Mouse (Mus musculus): ENCODE data around the gene Ccm2l.
A peak's percentile ranks its signal among the peaks of the same experiment; 100 is the strongest.

Ccm2l gene

DNA sequence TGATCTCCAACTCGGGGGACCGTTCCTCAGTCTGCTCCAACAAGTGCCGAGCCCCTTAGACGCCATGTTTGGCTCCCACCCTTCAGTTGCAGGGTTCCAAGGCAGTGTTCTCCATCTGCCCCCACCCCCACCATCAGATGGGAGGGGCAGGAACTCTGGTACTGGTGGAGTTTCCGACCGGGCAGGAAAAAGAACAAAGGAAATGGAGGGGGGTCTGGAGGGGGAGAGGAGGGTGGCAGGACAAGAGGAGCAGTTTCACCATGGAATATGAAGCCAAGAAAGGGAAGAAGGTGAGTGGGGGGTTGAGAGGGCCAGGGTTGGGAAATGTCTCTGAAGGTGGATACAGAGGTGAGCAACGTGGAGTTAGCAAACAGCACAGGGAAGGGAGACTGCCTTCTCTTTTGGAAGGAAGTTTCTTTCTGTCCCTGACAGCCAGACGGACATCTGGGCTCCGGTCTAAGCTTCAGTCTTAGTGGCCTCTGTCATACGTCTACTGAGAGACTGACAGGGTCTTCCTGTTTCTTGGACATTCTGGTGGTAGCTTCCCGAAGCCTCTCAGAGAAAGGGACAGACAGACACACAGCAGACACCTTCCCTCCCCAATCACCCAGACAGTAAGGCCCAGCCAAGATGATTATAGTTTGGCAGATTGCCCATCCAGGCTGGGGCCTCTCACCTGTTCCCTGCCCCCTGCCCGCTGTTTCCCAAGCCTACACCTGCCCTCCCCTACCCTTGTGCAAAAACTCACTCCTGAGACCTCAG lies at the start of gene Ccm2l:
Gene Ccm2l (plus strand): TSS at position 209 of the 762 bp plus-strand sequence.
- no peak for DNase-seq (ENCODE audit: low spot score in 2 of 2)

DNA sequence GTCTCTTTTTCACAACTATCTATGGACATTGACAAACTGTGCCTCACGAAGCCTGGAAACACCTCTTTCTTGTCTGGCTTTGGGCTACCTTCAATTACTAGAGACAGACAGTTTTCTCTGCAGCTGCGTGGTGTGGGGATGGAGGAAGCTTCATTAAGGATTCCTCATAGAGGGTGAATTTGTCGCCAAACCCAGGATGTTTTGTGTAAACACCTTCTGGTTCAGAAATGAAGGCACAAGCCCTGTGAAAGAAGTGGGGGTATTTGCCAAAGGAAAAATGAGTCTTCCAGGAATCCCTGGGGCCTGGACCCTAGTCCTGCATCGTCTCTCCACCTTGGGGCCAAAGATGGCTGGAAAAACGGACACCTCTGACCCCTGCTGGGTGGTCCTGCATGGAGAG lies 49.0 kb upstream of the Ccm2l start:
- no peak for DNase-seq (ENCODE audit: low spot score in 2 of 2)

DNA sequence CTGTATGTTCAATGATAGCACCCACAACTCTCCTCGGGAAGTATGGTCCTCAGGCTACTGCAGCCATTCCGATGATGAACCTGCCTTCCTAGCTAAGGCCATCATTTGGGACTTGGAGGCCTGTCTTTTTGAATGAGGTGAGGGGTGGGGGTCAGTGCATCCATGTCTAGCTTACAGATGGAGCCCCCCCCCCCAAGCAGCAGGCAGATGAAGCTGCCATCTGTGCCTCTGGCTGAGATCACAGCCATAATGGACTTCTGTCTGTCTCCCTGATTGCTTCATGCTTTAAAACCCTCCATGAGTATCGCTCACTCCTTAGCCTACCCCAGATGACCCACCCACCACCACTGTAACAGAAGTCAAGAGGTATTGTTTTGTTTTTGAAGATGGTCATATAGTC lies 46.4 kb upstream of the Ccm2l start:
- no peak for DNase-seq (ENCODE audit: low spot score in 2 of 2)

DNA sequence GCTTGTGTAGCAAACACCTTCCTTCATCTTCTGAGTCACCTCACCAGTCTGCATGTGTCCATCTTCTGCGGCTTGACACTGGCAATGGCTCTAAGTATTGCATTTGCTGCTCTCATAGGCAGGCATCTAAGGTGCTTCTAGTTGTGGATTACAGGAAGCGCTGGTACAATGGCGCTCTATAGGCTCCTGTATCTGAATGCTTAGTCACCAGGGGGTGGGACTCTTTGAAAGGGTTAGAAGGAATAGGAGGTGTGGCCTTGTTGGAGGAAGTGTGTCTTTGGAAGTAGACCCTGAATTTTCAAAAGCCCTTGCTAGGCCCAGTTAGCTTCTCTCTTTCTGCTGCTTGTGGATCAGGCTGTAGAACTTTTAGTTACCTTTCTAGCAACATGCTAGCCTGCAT lies 44.6 kb upstream of the Ccm2l start:
- DNase-seq (ENCODE audit: low spot score in 2 of 2) = no peak

DNA sequence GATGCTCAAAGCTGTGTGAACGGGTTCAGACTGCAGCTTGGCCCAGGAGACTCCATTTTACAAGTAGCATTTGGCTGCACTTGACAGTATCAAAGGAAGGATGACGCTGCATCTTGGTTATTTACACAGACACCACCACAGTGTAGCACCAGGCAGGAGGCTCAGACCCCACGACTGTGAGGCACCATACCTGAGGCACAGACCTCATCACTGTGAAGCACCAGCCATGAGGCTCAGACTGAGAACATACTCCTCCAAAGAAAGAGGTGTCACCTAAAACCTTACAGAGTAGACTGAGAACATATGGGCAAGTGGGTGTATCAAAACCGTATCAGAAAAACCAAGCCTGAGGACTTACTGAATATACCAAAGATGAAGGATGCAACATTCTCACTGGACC lies 42.9 kb upstream of the Ccm2l start:
- peak in 1 of 2 experiments; percentile 47 for DNase-seq (ENCODE audit: low spot score in 2 of 2)

DNA sequence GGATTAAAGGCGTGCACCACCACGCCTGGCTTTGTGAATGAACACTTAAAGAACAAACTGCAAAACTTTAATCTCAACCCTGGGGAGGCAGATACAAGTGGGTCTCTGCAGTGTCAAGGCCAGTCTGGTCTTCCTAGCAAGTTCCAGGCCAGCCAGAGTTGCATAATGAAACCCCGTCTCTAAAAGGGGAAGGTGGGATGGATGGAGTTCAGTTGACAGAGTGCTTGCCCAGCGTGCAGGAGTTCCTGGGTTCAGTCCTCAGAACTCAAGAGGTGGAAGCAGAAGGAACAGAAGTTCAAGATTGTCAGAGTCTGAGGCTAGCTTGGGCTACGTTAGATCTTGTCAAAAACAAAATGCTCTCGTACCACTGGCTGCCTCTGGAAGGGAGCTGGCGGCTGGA lies 39.7 kb upstream of the Ccm2l start:
- DNase-seq (ENCODE audit: low spot score in 2 of 2) = no peak

DNA sequence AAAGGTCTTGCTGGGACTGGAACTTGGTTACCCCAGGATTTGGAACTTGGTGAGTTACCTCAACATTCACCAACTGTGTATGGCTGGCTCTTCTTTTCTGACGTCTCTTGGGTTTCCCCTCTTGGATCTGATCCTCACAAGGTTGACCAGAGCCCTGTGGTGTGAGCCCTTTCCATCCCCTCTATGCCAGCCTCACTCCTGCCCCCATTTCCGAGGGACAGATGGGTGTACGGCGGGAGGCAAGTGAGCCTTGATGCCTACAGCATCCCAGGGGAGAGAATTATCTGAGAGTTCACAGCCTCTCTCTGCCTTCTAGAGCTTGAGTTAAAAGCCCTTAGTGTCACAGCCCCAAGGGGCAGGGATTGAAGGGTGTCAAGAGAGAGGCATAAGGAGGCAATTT lies 38.3 kb upstream of the Ccm2l start:
- DNase-seq (ENCODE audit: low spot score in 2 of 2) = no peak

DNA sequence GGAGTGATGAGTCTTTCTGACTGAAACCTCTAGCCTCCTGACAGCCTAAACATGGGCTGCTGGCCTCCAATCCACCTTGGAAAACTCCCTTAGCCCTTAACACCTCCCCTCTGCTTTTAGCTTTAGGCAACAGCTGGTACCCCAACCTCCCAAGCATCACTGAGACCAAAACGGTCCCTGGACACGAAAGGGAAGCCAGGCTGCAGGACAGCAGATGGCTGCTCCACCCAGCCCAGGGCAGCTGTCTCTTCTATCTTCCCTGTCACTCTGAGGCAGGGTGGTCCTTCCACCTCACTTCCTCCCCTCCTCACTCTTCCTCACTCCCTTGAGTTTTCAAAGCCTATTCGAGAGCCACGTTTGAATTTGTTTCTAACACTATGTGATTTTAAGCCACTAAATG lies 35.3 kb upstream of the Ccm2l start:
- DNase-seq (ENCODE audit: low spot score in 2 of 2) = no peak

DNA sequence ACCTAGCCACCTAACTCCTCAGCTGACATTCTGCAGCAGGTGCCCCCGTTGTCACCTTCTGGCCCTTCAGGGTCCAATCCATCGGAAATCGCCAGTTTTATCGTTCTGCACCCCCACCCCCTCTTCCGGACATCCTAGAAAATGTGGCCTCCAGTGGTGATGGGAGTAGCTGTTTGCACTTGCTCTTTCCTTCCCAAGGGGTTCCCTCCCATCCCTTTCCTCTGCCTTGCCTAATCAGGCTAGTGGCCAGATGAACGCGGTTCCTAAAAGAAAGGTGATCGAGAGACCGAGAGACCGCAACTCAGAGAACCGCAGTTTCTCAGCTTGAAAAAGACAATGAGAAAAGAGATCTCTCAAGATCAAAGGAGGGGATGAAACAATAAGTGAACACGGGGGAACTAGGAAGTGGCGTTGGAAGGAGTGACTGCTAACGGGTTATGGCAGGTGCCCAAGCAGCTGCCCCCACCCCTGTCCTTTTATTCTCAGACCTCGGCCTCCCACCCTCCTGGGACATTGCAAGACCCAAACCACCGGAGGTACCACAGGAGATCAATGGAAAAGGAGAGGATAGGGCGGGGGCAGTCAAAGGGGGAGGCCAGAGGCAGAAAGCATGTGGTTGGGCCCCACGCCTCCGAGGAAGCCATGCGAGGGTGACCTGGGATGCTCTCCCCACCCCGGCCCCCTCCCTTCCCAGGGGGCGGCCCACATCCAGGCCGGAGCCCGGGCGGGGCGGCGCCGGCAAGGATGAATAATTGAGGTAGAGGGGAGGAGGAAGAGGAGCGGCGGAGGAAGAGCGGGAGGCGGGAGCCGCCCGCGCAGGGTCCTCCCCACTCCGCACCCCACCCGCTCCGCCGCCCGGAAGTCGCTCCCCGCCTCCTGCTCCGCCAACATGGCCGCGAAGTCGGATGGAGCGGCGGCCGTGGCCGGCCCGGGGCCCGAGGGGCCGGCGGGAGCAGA lies 34.4 kb upstream of the Ccm2l start, which contains the start of gene Xkr7:
Gene Xkr7 (plus strand): TSS at position 727 of the 957 bp plus-strand sequence.
- no peak for DNase-seq (ENCODE audit: low spot score in 2 of 2)

DNA sequence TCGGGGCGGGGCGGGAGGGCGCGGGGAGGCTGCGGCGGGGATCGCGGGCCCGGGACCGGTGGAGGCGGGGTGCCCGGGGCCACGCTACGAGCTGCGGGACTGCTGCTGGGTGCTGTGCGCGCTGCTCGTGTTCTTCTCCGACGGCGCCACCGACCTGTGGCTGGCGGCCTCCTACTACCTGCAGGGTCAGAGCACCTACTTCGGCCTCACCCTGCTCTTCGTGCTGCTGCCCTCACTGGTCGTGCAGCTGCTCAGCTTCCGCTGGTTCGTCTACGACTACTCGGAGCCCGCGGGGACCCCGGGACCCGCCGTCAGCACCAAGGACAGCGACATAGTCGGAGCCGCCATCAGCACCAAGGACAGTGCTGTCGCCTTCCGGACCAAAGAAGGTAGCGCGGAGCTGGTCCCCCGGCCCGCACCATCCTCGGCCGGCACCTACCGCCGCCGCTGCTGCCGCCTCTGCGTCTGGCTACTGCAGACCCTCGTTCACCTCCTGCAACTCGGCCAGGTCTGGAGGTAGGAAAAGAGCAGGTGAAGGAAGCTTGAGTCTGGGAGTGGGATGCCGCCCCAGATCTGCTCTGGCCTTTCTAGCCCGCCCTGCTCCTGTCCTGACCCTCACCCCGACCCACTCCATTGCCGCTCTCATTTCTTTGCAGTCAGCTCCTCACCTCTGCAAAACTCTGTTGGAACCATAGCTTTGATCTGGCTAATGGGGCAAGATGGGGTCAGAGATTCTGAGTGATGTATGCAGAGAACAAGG lies 33.5 kb upstream of the Ccm2l start:
- no peak for DNase-seq (ENCODE audit: low spot score in 2 of 2)

DNA sequence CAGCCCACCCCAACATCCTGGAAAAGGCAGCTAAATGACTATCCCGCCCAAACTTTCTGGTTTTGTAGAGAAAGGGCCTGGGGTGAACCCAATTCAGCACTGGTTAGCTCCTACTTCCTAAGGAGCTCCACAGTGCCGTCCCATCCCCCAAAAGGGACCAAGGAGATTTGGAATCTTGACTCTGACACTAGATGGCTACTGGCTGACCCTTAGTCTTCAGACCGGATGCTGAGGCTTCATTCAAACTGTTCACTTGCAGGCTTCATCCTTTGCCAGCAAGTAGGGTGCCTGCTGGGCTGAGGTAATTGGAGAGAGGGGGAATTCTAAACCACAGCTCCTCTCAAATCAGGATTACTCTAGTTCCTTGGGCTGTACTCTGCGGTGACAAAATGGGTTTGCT lies 32.8 kb upstream of the Ccm2l start:
- DNase-seq (ENCODE audit: low spot score in 2 of 2) = no peak

DNA sequence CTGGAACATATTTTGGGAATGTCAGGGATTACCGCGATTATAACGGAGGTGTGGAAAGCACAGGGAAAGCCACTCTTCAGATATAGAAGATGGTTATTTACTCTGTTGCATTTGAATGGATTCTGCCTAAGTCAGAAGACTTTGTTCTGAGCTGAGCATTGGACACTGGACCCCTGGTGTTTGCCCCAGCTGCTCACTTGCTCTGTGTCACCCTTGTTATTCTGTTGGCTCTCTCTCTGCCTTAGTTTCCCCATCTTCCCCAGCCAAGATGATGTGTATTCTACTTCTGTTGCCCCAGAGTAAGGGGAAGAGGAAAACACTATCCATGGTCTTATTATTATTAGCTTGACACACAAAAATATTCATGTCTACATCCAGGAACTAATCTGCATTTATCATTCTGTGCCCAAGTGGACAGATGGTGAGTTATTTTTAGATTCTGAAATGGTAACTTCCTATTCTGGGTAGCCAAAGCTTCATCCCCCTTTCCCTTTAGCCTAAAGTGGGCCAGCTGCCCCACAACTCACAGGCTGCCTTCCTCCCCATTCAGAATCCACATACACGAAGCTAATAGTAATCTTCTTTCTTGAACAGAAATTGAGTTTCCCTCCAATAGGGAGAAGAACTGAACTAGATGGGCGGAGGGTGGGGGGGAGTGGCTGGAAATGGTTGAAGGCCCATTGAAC lies 32.1 kb upstream of the Ccm2l start:
- no peak for DNase-seq (ENCODE audit: low spot score in 2 of 2)

DNA sequence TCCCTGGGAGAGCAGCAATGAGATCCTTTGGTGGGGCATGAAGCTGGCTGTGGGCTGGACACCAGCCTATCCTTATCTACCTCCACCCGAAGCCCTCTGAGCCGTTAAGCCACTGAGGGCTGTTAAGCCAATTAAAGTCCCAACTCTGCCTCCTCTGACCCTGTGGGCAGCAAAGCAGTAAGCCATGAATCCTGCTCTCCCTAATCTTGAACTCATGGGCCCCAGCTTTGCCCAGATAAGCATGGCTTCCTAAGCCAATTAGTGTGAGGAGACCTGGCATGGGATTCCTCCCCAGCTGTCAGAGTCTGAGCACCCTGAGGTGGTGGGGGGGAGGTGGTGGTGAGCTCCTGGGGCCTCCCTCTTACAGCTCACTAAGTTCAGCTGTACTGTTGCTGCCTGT lies 29.1 kb upstream of the Ccm2l start:
- no peak for DNase-seq (ENCODE audit: low spot score in 2 of 2)

DNA sequence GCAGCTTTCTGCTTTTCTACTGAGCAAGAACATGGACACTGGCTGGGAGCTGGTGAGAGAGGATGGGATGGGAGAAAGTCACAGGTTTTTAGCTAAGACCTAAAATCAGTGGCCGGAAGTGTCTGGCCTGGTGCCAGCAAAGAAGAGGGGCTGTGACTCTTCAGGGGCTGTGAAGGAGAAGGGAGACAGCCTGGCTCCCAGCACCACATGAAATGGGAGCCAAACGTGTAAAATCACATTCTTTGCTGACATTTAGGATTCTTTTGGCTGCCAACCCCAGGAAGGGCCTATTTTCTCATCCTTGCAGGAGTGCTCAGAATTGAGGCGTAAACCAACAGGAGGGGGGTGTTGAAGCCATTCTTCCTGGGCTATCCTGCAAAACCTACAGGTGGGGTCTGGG lies 21.9 kb upstream of the Ccm2l start:
- peak in 1 of 2 experiments; percentile 19 for DNase-seq (ENCODE audit: low spot score in 2 of 2)

DNA sequence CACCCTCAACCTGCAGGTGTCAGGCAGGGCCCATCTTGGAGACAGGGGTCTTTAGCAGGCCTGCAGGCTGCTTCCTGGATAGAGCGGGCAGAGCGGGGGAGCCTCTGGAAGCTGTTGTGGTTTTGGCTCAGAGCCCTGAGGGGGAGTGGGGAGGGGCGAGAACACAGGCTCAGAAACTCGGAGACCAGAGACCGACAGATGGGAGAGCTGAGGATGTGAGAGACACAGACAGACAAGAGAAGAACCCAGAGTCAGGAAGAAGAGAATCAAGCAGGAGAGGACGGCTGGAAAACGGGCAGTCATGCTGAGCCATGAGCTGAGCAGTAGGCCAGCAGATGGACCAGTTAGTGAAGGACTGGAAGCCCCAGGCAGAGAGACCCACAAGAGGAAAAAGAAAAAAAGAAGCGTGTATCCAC lies 19.9 kb upstream of the Ccm2l start:
- DNase-seq (ENCODE audit: low spot score in 2 of 2) = peak in 1 of 2 experiments; percentile 67

DNA sequence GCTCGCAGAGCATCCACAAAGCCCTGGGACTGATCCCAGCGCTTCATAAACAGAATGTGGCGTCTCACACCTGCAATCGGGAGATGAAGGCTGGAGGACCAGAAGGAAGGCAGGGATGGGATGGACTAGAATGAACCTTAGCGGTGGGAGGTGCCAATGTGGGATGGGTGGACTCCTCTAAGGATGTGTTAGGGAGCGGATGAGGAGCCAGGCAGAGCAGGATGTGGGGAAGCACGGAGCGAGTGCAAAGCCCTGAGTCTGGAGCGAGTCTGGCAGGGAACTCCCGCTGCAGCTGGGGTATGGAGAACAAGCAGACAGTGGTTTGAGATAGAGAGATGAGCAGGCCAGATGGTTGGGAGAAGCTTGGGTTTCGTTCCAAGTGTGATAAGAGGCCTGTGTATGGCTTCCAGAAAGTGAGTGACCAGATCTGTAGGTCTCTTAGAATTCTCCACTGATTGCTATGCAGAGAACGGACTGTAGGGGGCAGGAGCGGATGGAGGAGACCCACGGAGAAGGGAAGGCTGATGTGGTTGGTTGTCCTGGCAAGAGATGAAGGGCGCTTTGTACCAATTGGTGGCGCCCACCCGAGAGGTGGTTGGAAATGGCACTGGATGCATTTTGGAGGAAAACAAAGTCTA lies 17.8 kb upstream of the Ccm2l start:
- peak in 1 of 2 experiments; percentile 70 for DNase-seq (ENCODE audit: low spot score in 2 of 2)

DNA sequence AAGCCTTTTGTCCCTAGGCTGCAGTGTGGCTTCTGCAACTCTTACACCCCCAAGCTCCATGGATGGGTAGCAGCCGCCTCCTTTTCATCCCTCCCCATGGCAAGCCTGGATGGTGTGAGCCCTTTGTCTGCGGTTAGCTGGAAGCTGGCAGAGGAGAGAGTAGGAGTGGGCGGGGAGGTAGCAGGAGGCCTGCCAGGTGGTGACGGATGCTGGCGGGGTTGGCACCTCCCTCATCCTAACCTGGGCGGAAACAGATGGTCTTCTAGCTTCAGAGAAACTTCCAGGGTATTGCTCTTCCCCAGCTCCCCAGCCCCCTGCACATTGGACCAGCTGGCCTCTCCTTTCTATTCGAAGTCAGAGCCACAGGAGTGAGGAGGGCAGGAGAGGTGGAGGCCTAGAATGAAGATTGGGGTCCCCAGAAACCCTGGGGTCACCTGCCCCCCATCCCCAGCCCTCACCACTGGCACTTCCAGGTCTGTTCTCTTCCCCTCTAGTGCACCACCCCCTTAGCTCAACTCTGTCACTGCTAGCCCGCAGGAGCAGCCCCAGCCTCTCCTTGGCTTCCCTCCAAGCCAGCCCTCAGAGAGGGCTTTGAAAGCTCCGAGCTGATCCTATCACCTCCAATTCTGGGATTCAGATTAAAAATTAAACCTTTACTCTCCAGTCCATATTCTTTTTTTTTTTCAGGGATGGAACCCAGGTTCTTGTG lies 16.3 kb upstream of the Ccm2l start:
- DNase-seq (ENCODE audit: low spot score in 2 of 2) = peak; percentile 35 to 73

DNA sequence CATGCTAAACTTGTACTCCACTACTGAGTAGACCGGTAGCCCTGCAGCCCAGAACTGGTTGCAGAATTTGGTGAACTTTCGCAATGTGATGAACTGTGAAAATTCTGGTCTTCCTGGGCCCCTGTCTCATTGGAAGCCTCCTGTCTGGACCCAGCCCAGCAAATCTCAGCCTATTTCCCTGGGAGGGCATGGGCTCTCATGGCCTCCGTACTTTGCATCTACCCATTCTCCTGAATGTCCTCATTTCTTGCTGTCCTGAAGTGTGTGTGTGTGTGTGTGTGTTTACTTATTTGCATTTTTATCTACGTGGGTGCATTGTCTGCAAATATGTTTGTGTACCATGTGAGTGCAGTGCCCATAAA lies 15.8 kb upstream of the Ccm2l start:
- DNase-seq (ENCODE audit: low spot score in 2 of 2) = no peak

DNA sequence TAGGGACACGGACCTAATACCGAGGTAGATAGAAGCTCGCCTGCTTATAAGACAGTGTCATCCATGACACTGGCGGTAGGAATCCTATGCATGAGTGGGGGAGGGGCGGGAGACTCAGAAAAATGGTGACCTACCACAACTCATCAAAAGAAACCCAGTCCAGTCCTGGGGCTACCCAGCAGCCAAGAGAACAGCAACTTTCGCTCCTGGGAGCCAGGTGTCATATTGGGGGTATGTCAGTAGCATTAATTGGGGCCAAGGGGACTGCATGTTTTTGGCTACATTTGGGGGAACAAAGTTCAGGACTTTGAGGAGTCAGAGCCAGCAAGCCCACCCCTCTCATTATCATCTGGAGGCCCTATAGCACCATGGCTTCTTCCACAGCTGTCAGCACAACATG lies 14.7 kb upstream of the Ccm2l start:
- no peak for DNase-seq (ENCODE audit: low spot score in 2 of 2)

DNA sequence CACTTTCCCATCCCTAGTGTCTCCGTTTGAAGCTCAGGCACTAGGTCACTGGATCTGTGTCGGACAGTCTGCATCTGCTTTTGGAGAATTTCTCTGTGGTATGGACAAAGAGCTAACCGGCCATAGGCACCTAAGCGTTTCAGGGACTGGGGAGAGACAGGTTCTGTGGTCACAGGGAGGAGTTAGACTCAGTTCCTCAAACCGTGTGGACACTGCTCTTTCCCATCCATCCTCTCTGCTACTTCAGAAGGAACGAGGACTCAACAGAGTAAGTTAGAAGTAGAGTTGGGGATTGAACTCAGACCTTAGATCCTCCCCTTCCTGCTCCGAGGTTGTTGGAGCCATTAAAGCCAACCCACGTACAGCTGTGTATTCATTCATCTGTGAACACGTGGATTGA lies 14.2 kb upstream of the Ccm2l start:
- DNase-seq (ENCODE audit: low spot score in 2 of 2) = no peak

Data from left cerebral cortex, adult 9 months (tissue).